Mouse (Mus musculus) intestine, embryonic 14.5 days (tissue): ENCODE data around the gene Nceh1. TPM values are rescaled to one million over a fixed set of nuclear protein-coding genes. Genes with fewer than 3 reads are reported as not detected.
A peak's percentile ranks its signal among the peaks of the same experiment; 100 is the strongest.

Experiments
- ATAC-seq: fragments of 200-750 bp; cut with Nextera tagmentation; replicated peaks from 2 replicates; pipeline ENCODE4 v1.8.0; 2017; ENCODE audit warnings: low read depth, moderate number of reproducible peaks, moderate TSS enrichment, moderate library complexity; ENCODE audit not compliant: low FRiP score, low TSS enrichment
- DNase-seq: peaks from one replicate; pipeline ENCODE4 v3.0.0-alpha.2; 2018; ENCODE audit warnings: low spot score
- H3K27ac ChIP-seq: fragments of 300-500 bp; sonication (generic); 2 replicates; pipeline ENCODE4 v1.5.1; 2014; ENCODE audit warnings: low read depth, mild to moderate bottlenecking, control low read depth
- H3K27me3 ChIP-seq: fragments of 300-500 bp; sonication (generic); replicated peaks from 2 replicates; pipeline ENCODE4 v1.6.1; 2014; ENCODE audit warnings: low read length, control low read depth; ENCODE audit not compliant: control insufficient read depth, insufficient read depth
- H3K36me3 ChIP-seq: fragments of 300-500 bp; sonication (generic); 2 replicates; pipeline ENCODE4 v1.6.1; 2014; ENCODE audit warnings: low read length, control low read depth; ENCODE audit not compliant: control insufficient read depth, insufficient read depth
- H3K4me1 ChIP-seq: fragments of 300-500 bp; sonication (generic); replicated peaks from 2 replicates; pipeline ENCODE4 v1.6.1; 2014; ENCODE audit warnings: low read length, control low read depth, mixed read lengths; ENCODE audit not compliant: control insufficient read depth, insufficient read depth
- H3K4me2 ChIP-seq: fragments of 300-500 bp; sonication (generic); 2 replicates; pipeline ENCODE4 v1.6.1; 2014; ENCODE audit warnings: low read length
- H3K4me3 ChIP-seq: fragments of 300-500 bp; sonication (generic); 2 replicates; pipeline ENCODE4 v1.5.1; 2014; ENCODE audit warnings: low read depth, low read length, control low read depth, mixed read lengths
- H3K9ac ChIP-seq: fragments of 300-500 bp; sonication (generic); 2 replicates; pipeline ENCODE4 v1.6.1; 2014; ENCODE audit warnings: mild to moderate bottlenecking, low read length
- H3K9me3 ChIP-seq: fragments of 300-500 bp; sonication (generic); 2 replicates; pipeline ENCODE4 v1.6.1; 2016; ENCODE audit warnings: low read length, control low read depth; ENCODE audit not compliant: control insufficient read depth
- WGBS: fragments of 180-500 bp; shearing (Covaris S2); extraction: QIAGEN DNeasy Blood & Tissue Kit; methylation state at CpG from one replicate; pipeline ENCODE4 v1.1.7; 2014; 5-methylcytosine and 5-hydroxymethylcytosine counted together
- polyA plus RNA-seq: library from polyadenylated mRNA; unstranded; fragments of >200 nt; fragmentation: Nextera tagmentation; extraction: Ambion mirVana; gene quantifications from 2 replicates; pipeline ENCODE4 v1.2.1, GENCODE M21; 2014

Gene Nceh1
- polyA plus RNA-seq, 1 experiment from 2014 or later: 6.5 TPM

GRCm38 (mm10) chr3:27311475-27311874, 128.7 kb downstream of the Nceh1 start:
- no peak for ATAC-seq
- 81% methylated on average over 4 of the region's 4 CpGs for WGBS

GRCm38 (mm10) chr3:27314506-27315164, 131.9 kb downstream of the Nceh1 start:
- Histone ChIP-seq H3K9ac (no peak overlapping the region), H3K36me3 (no peaks in the 10 kb centered on the region), H3K9me3 (no peaks in the 10 kb centered on the region), H3K4me1 (0 out of 2 replicates have a peak, but pooled peaks cover 4% of the 10 kb centered on the region), H3K4me3 (no peak overlapping the region), H3K27ac (no peak overlapping the region), H3K4me2 (no peak overlapping the region), H3K27me3 (no peaks in the 10 kb centered on the region)
- DNase-seq (no peak), ATAC-seq (no peak)
- 74% methylated on average over 2 of the region's 2 CpGs for WGBS

More at GRCm38 (mm10) chr3:27311475-27311874, 128.7 kb downstream of the Nceh1 start:
- H3K4me3 ChIP-seq: no peak overlapping the region
- H3K36me3 ChIP-seq: no peaks in the 10 kb centered on the region
- H3K27me3 ChIP-seq: no peaks in the 10 kb centered on the region
- no peak overlapping the region for H3K27ac ChIP-seq
- DNase-seq: no peak
- H3K4me1 ChIP-seq: 0 out of 2 replicates have a peak, but pooled peaks cover under 1% of the 10 kb centered on the region
- H3K4me2 ChIP-seq: no peak overlapping the region
- no peaks in the 10 kb centered on the region for H3K9me3 ChIP-seq
- H3K9ac ChIP-seq: no peak overlapping the region

GRCm38 (mm10) chr3:27316559-27317287, 134.0 kb downstream of the Nceh1 start, which contains the start of gene Tnfsf10:
Gene Tnfsf10, plus strand, starts transcription at chr3:27317028.
- Histone ChIP-seq H3K4me2 (peak within 1 kb of the TSS; percentile 30), H3K27me3 (no peaks in the 10 kb centered on the region), H3K4me1 (0 out of 2 replicates have a peak, but pooled peaks cover 4% of the 10 kb centered on the region), H3K9me3 (no peaks in the 10 kb centered on the region), H3K4me3 (no peak within 1 kb of the TSS), H3K9ac (no peak within 1 kb of the TSS), H3K27ac (no peak within 1 kb of the TSS), H3K36me3 (no peaks in the 10 kb centered on the region)
- DNase-seq (no peak), ATAC-seq (0 out of 2 replicates have a peak, but pooled peaks have one; percentile 36)
- WGBS: 68% methylated on average over 9 of the region's 9 CpGs

GRCm38 (mm10) chr3:27317288-27318024, 134.7 kb downstream of the Nceh1 start:
- H3K4me1 ChIP-seq: 0 out of 2 replicates have a peak, but pooled peaks cover 4% of the 10 kb centered on the region
- H3K9ac ChIP-seq: no peak overlapping the region
- WGBS: 40% methylated on average over 4 of the region's 4 CpGs
- no peak overlapping the region for H3K4me3 ChIP-seq
- H3K4me2 ChIP-seq: peak overlapping the region; percentile 30
- no peaks in the 10 kb centered on the region for H3K27me3 ChIP-seq
- ATAC-seq (no peak), DNase-seq (no peak)
- no peaks in the 10 kb centered on the region for H3K9me3 ChIP-seq
- no peaks in the 10 kb centered on the region for H3K36me3 ChIP-seq
- H3K27ac ChIP-seq: no peak overlapping the region

GRCm38 (mm10) chr3:27319650-27320049, 136.9 kb downstream of the Nceh1 start:
- H3K36me3 ChIP-seq: no peaks in the 10 kb centered on the region
- H3K9me3 ChIP-seq: no peaks in the 10 kb centered on the region
- no peak for ATAC-seq
- no peak overlapping the region for H3K9ac ChIP-seq
- 100% methylated on average over 1 of the region's 1 CpGs for WGBS
- H3K27me3 ChIP-seq: no peaks in the 10 kb centered on the region
- H3K4me2 ChIP-seq: no peak overlapping the region
- 0 out of 2 replicates have a peak, but pooled peaks cover 4% of the 10 kb centered on the region for H3K4me1 ChIP-seq
- no peak for DNase-seq
- no peak overlapping the region for H3K27ac ChIP-seq
- H3K4me3 ChIP-seq: no peak overlapping the region

GRCm38 (mm10) chr3:27320613-27321495, 138.1 kb downstream of the Nceh1 start:
- Histone ChIP-seq H3K9ac (no peak overlapping the region), H3K27me3 (no peaks in the 10 kb centered on the region), H3K36me3 (no peaks in the 10 kb centered on the region), H3K27ac (no peak overlapping the region), H3K4me2 (no peak overlapping the region), H3K4me1 (0 out of 2 replicates have a peak, but pooled peaks cover 4% of the 10 kb centered on the region), H3K4me3 (no peak overlapping the region), H3K9me3 (no peaks in the 10 kb centered on the region)
- 75% methylated on average over 9 of the region's 9 CpGs for WGBS
- ATAC-seq: no peak; the same call in 1 of the 2 replicates
- DNase-seq: no peak

- H3K9ac ChIP-seq: no peak overlapping the region
- no peaks in the 10 kb centered on the region for H3K9me3 ChIP-seq
- H3K4me1 ChIP-seq: no peaks in the 10 kb centered on the region
- no peak overlapping the region for H3K4me2 ChIP-seq
- no peaks in the 10 kb centered on the region for H3K36me3 ChIP-seq
- 83% methylated on average over 9 of the region's 9 CpGs for WGBS
- H3K4me3 ChIP-seq: no peak overlapping the region
- H3K27me3 ChIP-seq: no peaks in the 10 kb centered on the region
- H3K27ac ChIP-seq: no peak overlapping the region
- DNase-seq (no peak), ATAC-seq (no peak)
Observed at GRCm38 (mm10) chr3:27322591-27322990, 139.8 kb downstream of the Nceh1 start.

- H3K9me3 ChIP-seq: no peaks in the 10 kb centered on the region
- H3K4me1 ChIP-seq: no peaks in the 10 kb centered on the region
- no peak overlapping the region for H3K27ac ChIP-seq
- no peak for DNase-seq
- no peak overlapping the region for H3K9ac ChIP-seq
- H3K4me2 ChIP-seq: no peak overlapping the region
- no peaks in the 10 kb centered on the region for H3K36me3 ChIP-seq
- WGBS: 55% methylated on average over 5 of the region's 5 CpGs
- ATAC-seq: no peak
- no peaks in the 10 kb centered on the region for H3K27me3 ChIP-seq
- H3K4me3 ChIP-seq: no peak overlapping the region
Observed at GRCm38 (mm10) chr3:27323551-27323950, 140.8 kb downstream of the Nceh1 start.
